Mouse (Mus musculus) intestine, postnatal 0 days (tissue): ENCODE measurements at regions not wholly inside any gene's neighbourhood (a gene's known extent, or its start where the extent isn't known, plus 50 kb on each side); places are given as distances from the start of the nearest gene placed in this dataset.

Experiments
- ATAC-seq: fragments of 200-750 bp; cut with Nextera tagmentation; 2 replicates; pipeline ENCODE4 v1.8.0; 2017; ENCODE audit warnings: mild to moderate bottlenecking, moderate TSS enrichment, moderate library complexity
- H3K27ac ChIP-seq: fragments of 300-500 bp; sonication (generic); 2 replicates; pipeline ENCODE4 v1.5.1; 2014; ENCODE audit warnings: mild to moderate bottlenecking, low read depth, low read length, moderate library complexity
- H3K27me3 ChIP-seq: fragments of 300-500 bp; sonication (generic); replicated peaks from 2 replicates; pipeline ENCODE4 v1.6.1; 2014; ENCODE audit warnings: low read length, mixed read lengths; ENCODE audit not compliant: control insufficient read depth, insufficient read depth
- H3K36me3 ChIP-seq: fragments of 300-500 bp; sonication (generic); 2 replicates; pipeline ENCODE4 v1.6.1; 2014; ENCODE audit warnings: mild to moderate bottlenecking, moderate library complexity; ENCODE audit not compliant: control insufficient read depth, insufficient read depth
- H3K4me1 ChIP-seq: fragments of 300-500 bp; sonication (generic); replicated peaks from 2 replicates; pipeline ENCODE4 v1.6.1; 2014; ENCODE audit warnings: antibody characterized with exemption, low read length, mixed read lengths; ENCODE audit not compliant: control insufficient read depth, insufficient read depth
- H3K4me2 ChIP-seq: fragments of 300-500 bp; sonication (generic); replicated peaks from 2 replicates; pipeline ENCODE4 v1.6.1; 2014; ENCODE audit warnings: low read depth, mild to moderate bottlenecking, moderate library complexity
- H3K4me3 ChIP-seq: fragments of 300-500 bp; sonication (generic); 2 replicates; pipeline ENCODE4 v1.5.1; 2014; ENCODE audit warnings: low read depth, low read length
- H3K9ac ChIP-seq: fragments of 300-500 bp; sonication (generic); 2 replicates; pipeline ENCODE4 v1.6.1; 2014; ENCODE audit warnings: mild to moderate bottlenecking, low read depth, low read length
- H3K9me3 ChIP-seq: fragments of 300-500 bp; sonication (generic); 2 replicates; pipeline ENCODE4 v1.6.1; 2016; ENCODE audit warnings: mixed run types; ENCODE audit not compliant: control insufficient read depth
- CTCF ChIP-seq: sonication (generic); IDR thresholded peaks from 2 replicates; pipeline ENCODE4 v1.5.1; 2016; ENCODE audit warnings: low read depth, mild to moderate bottlenecking, control low read depth, antibody characterized with exemption, moderate library complexity
- WGBS: fragments of 180-500 bp; shearing (Covaris S2); extraction: QIAGEN DNeasy Blood & Tissue Kit; methylation state at CpG from one replicate; pipeline ENCODE4 v1.1.7; 2014; 5-methylcytosine and 5-hydroxymethylcytosine counted together

DNA sequence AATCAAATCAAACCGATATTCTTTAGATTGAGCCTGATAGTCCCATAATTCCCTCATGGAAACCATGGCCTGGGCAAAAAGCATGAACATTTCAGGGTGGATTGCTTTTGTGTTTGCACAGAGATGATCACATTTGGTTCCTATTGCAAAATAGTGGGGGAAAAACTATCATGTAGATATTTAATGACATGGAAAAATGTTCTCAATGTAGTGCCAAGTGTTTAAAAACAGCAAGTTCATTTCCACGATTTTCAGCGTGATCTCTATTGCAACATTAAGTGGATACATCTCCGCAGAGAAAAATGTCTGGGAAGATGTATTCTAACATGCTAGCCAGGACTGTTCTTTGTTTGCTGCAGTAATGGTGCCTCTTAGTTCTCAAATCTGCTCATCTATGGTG, 235.0 kb upstream of the Stt3b start:
- H3K4me3 ChIP-seq: no peak overlapping the region
- ATAC-seq: no peak
- no peak overlapping the region for H3K27ac ChIP-seq
- H3K36me3 ChIP-seq: no peaks in the 10 kb centered on the region
- WGBS: 75% methylated on average over 4 of the region's 4 CpGs
- 0 out of 2 replicates have a peak, but pooled peaks cover 7% of the 10 kb centered on the region for H3K4me1 ChIP-seq
- H3K9me3 ChIP-seq: no peaks in the 10 kb centered on the region
- no peaks in the 10 kb centered on the region for H3K27me3 ChIP-seq
- H3K9ac ChIP-seq: no peak overlapping the region
- H3K4me2 ChIP-seq: no peak overlapping the region
- TF ChIP-seq CTCF: no peak

DNA sequence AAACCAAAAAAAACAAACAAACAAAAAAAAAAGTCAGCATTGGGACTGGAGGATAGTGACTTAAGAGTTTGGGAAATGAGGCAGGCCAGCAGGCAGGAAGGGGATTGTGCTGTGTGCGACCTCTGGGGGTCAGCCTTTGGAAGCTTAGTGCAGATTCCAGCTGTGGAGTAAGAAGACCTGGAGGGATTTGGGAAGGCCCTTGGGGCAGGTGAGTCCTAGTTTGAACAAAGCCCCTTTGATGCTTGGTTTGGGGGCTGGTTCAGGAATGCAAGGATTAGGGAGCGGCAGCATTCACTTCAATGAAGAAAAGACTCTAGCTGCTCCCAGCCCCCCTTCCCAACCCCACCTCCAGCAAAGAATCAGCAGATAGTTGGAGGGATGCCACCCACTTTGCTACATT, 235.6 kb upstream of the Stt3b start:
- 83% methylated on average over 2 of the region's 2 CpGs for WGBS
- H3K9me3 ChIP-seq: 0 out of 2 replicates have a peak, but pooled peaks cover under 1% of the 10 kb centered on the region
- H3K4me2 ChIP-seq: no peak overlapping the region
- H3K9ac ChIP-seq: no peak overlapping the region
- no peak for TF ChIP-seq CTCF
- no peak overlapping the region for H3K4me3 ChIP-seq
- ATAC-seq: no peak
- H3K27ac ChIP-seq: no peak overlapping the region
- 0 out of 2 replicates have a peak, but pooled peaks cover 7% of the 10 kb centered on the region for H3K4me1 ChIP-seq
- H3K36me3 ChIP-seq: no peaks in the 10 kb centered on the region
- H3K27me3 ChIP-seq: no peaks in the 10 kb centered on the region

DNA sequence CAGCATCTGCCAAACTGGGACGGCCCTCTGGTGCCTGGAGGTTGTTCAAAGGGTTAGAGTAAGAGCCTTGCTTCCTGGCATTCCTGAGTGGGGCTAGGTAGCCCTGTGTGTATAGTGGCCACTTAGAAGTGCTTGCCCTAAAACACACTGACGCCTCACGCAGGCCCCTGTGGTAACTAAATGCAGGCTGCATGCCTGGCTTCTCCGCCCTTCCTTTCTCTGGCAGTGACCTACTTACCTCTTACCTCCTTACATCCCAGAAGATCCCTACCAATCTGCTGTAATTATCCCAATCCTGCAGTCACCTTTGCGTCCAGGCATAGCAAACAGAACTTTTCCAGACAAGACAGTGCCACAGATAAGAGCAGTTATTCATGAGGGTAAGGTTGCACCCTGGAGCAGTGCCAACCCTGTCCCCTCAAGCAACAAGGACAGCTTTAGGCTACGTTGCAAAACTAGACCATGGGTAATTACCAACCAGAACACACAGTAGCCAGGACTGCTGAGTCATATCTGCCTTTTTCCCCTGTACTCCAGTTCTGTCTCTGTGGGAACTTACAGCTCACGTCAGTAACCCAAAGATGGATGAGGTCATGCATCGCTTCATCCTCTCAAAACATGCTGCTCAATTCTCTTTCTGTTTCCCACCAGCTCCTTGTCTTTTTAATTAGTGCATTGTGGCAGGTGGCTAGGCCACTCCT, 237.6 kb upstream of the Stt3b start:
- Histone ChIP-seq H3K4me3 (no peak overlapping the region), H3K9ac (no peak overlapping the region), H3K4me2 (peak overlapping the region; percentile 55; the same call in 1 of the 2 replicates), H3K27ac (no peak overlapping the region), H3K36me3 (no peaks in the 10 kb centered on the region), H3K9me3 (0 out of 2 replicates have a peak, but pooled peaks cover 3% of the 10 kb centered on the region), H3K27me3 (no peaks in the 10 kb centered on the region), H3K4me1 (0 out of 2 replicates have a peak, but pooled peaks cover 7% of the 10 kb centered on the region)
- no peak for TF ChIP-seq CTCF
- ATAC-seq: peak; percentile 71
- 46% methylated on average over 8 of the region's 8 CpGs for WGBS

DNA sequence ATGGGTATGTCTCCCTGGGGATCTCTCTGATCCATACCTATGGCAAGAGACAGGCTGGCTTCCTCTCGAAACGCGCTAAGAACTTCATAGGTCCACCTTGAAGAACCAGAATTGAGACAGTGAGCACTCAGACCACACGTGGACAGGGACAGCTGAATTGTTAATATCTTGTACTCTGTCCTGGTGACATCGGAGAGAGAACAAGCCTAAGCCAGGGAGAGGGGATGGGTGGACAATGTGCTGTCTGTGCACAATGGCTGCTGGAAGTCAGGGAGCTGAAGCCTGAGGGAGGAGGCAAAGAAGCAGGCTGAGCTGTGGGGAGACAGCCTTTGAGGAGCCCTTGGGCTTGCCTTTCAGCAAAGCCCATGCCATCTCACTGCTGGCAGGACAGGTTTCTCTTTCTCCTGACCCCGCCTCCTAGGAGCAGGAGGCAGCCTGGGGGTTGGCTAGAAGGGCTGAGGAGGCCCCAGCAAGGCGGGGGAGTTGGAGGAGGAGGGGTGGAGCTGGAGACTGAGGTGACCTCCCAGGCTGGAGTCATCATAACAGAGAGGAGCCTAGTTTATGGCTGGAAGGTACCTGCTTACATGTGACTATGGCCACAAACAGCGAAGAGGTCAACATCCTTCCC, 238.6 kb upstream of the Stt3b start:
- 41% methylated on average over 8 of the region's 8 CpGs for WGBS
- Histone ChIP-seq H3K27me3 (no peaks in the 10 kb centered on the region), H3K36me3 (no peaks in the 10 kb centered on the region), H3K4me3 (peak overlapping the region; percentile 18; the same call in 1 of the 2 replicates), H3K4me1 (0 out of 2 replicates have a peak, but pooled peaks cover 7% of the 10 kb centered on the region), H3K4me2 (peak overlapping the region; percentile 55), H3K27ac (peak overlapping the region; percentile 54; the same call in 1 of the 2 replicates), H3K9ac (no peak overlapping the region), H3K9me3 (0 out of 2 replicates have a peak, but pooled peaks cover 3% of the 10 kb centered on the region)
- TF ChIP-seq CTCF: no peak
- ATAC-seq: peak; percentile 91

DNA sequence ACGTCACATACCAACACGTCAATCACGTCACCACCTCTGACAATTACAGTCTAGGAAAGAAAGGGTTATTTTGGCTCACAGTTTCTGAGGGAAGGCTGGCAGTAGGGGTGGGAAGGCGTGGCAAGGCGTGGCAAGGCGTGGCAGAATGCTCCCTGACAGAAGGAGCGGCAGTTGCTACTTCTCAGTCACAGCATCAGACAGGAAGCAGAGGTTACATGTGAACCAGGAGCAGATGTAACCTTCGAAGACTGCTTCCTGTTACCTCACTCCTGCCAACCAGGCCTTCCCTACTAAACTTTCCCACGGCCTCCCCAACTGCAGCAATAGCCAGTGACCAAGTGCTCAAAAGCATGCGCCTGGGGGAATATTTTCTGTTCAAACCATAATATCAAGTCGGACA, 240.9 kb upstream of the Stt3b start:
- 0 out of 2 replicates have a peak, but pooled peaks cover 3% of the 10 kb centered on the region for H3K9me3 ChIP-seq
- no peak for ATAC-seq
- H3K4me1 ChIP-seq: 0 out of 2 replicates have a peak, but pooled peaks cover 7% of the 10 kb centered on the region
- no peak overlapping the region for H3K9ac ChIP-seq
- H3K36me3 ChIP-seq: no peaks in the 10 kb centered on the region
- no peak overlapping the region for H3K27ac ChIP-seq
- no peak for TF ChIP-seq CTCF
- no peaks in the 10 kb centered on the region for H3K27me3 ChIP-seq
- no peak overlapping the region for H3K4me2 ChIP-seq
- 85% methylated on average over 11 of the region's 11 CpGs for WGBS
- no peak overlapping the region for H3K4me3 ChIP-seq

DNA sequence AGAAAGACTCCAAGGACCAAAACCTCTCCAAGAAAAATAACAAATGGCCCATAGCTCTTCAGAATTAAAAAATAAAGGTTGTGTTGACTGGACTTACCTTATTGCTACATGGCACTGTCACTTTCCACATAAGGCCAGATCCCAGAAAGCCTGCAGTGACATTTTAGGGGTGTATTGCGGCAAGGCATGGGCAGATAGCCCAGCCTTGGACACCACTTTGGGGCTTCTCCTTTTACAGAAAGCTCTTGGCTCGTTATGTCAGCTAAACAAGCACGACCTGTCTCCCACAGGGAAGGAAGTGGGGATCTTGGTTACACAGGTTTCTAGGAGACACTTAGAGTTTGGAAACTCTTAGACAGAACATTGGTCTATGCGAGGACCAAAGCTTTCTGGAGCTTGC, 241.3 kb upstream of the Stt3b start:
- no peaks in the 10 kb centered on the region for H3K27me3 ChIP-seq
- no peak overlapping the region for H3K27ac ChIP-seq
- H3K36me3 ChIP-seq: no peaks in the 10 kb centered on the region
- 0 out of 2 replicates have a peak, but pooled peaks cover 7% of the 10 kb centered on the region for H3K4me1 ChIP-seq
- TF ChIP-seq CTCF: no peak
- no peak overlapping the region for H3K4me3 ChIP-seq
- ATAC-seq: no peak
- H3K9me3 ChIP-seq: 0 out of 2 replicates have a peak, but pooled peaks cover 3% of the 10 kb centered on the region
- no peak overlapping the region for H3K4me2 ChIP-seq
- no peak overlapping the region for H3K9ac ChIP-seq
- WGBS: 83% methylated on average over 4 of the region's 4 CpGs
